Mouse (Mus musculus) mouse trophoblast stem cell (cell line): Measurements from ENCODE around the gene Serpinb3d.
"Not testable (repeated sequence)": the region's sequence is repeated elsewhere in the genome, so short reads cannot be mapped to it uniquely, and the experiment has no call there.

Experiments
- in situ Hi-C, 2 experiments: fragments of 300-500 bp; cut with MseI, MboI; formaldehyde crosslinking; loops; 2 replicates in 1 of 2; 3 replicates in 1 of 2; pipeline ENCODE4 v1.15.1; 2025

The Serpinb3d gene

DNA sequence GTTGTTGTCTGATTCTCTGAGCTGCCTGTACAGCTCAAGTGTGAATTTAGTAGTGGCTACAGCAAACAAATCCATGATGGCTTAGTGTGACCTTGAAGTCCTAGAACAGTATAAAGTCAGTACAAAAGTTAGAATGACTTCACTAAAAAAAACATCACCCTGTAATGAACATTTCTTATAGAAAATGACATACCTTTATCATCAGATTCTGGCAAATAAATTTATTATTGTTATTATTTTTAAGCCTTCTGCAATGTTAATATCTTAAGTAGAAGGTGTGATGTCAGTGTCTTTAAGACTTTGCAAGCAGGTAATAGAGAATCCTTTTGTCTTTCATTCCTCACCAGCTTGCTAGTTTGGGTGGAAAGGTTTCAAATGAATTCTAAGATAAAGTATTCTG, at the start of gene Serpinb3d:
TSS of gene Serpinb3d (minus strand) at position 101 of the 400 bp plus-strand sequence.
- in situ Hi-C loops: no loop called here

- in situ Hi-C loops: not testable (repeated sequence)
These were observed 44.1 kb upstream of the Serpinb3d start for GRCm38 (mm10) chr1:107127453-107127852.

GRCm38 (mm10) chr1:107098417-107098816, 15.1 kb upstream of the Serpinb3d start:
- in situ Hi-C loops: no loop called here

DNA sequence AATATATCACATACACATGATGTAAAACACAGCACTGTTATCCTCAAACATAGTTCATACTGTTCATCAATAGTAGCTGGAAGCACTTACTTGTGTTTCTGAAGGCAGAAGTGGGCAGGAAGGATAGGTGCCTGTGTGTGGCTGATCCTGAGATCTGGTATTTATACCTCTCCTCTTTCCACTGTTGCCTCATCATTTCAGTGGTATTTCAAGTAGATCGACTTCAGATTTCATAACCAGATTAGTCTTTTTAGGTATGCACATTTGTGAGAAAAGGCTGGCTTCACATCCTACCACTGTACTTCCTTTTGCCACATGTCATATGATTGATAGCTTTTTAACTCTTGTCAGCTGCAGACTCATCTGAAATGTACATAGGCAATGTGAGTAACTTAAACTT, 31.1 kb downstream of the Serpinb3d start, which contains the start of gene Serpinb3a:
TSS of gene Serpinb3a (minus strand) at position 101 of the 400 bp plus-strand sequence.
- in situ Hi-C loops: no loop called here

GRCm38 (mm10) chr1:107034236-107034635, 49.1 kb downstream of the Serpinb3d start:
- in situ Hi-C loops: not testable (repeated sequence)
